Mouse (Mus musculus): ENCODE results near the gene Sirt6.

Gene Sirt6

DNA sequence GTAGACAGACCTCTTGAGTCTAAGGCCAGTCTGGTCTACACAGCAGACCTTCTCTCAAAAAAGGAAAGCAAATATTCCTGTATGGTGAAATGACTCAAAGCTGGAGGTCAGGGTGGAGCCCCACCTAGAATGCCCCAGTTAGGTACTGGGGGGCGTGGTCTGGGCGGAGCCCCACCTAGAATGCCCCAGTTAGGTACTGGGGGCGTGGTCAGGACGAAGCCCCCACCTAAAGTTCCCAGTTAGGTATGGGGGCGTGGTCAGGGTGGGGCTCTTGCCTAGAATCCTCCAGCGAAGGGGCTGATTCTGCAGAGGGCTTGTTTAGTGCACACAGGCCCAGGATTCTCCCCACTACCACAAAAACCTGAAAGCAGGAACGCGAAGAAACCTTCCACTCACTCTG lies 4.2 kb downstream of the Sirt6 start:
- DNase-seq, result no peak

DNA sequence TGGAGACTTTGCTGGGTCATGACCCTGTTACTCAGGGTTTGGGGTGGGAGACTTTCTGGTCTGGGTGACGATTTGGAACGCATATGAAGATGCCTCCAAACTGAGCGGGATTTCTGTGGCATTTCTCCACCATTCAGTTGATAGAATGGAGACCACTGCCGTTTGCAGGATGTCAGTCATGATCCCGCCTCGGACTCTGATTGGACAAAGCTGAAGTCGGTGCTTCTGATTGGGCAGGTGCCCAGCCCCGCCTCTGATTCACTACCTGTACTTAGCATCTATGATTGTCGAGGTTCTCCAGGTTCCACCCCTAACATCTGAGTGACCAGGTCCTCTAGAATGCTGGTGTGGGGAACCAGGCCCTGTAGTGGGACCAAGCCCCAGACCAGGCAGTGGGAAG lies 6.8 kb downstream of the Sirt6 start:
- no peak for DNase-seq

DNA sequence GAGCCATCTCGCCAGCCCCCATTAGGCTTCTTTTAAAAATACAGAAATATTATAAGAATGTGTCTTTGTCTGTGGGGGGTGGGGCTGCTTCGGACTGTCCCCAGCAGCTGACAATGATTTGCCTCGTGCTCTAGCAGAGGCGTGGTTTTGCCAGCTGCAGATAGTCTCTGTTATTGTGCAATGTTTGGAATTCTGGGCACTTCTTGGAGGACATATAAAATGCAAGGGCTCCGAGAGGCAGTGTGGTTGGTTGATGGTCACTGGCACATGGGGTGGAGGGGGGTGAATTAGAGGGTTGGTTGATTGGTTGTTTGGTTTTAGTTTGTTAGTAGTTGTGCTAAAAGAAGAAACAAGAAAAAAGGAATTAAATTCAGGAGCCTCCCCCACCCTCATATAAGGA lies 7.6 kb downstream of the Sirt6 start:
- no peak for DNase-seq

DNA sequence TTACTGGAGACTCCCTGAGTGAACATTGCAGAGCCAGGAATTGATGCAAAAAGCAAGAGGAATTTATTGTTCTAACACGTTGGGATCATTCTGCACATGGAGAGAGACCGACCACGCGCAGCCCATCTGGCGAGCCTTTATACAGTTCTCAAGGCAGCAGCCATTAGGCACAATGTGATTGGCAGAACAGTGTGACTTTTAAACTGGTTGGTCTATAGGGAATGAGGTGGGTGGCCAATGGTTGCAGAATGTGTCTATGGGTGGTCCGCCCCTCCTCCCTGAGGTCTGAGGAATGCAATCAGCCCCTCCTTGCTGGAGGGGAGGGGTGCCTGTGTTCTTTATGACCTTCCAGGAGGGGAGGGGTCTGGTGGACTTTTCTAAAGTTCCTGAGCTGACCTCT lies 12.1 kb downstream of the Sirt6 start:
- DNase-seq, result no peak

DNA sequence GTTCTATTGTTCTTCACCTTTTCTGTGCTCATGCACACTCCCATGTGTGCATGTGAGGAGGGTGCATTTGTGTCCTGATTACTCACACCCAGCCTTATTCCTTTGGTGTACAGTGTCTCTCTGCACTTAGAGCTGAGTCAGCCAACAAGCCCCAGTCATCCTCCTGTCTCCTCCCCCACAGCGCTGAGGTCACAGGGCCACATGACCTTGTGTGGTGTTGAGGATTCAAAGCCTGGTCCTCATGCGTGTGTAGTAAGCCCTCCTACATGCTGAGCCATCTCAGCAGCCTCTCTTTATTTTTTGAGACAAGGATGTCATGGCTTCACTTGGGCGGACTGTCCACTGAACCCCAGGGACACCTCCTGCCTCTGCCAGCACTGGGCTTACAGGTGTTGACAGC lies 14.8 kb downstream of the Sirt6 start:
- DNase-seq, result no peak

DNA sequence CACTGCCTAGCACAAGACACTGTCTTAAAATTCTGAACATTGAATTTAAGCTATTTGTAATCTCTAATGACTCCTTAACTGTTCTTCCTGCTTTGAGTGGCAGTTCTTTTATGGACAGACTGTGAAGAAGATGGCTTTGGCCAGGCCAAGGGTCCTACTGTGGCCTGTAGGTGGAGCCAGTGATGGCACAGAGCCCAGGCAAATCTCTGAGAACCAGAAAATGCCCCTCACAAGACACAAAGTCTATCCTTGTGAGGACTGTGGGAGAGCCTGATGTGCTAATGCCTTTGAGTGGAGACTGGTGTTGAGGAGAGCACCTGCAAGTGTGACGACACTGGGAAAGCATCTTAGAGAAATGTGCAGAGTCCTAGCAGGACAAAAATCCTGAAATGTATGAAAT lies 19.3 kb downstream of the Sirt6 start:
- DNase-seq, result no peak

DNA sequence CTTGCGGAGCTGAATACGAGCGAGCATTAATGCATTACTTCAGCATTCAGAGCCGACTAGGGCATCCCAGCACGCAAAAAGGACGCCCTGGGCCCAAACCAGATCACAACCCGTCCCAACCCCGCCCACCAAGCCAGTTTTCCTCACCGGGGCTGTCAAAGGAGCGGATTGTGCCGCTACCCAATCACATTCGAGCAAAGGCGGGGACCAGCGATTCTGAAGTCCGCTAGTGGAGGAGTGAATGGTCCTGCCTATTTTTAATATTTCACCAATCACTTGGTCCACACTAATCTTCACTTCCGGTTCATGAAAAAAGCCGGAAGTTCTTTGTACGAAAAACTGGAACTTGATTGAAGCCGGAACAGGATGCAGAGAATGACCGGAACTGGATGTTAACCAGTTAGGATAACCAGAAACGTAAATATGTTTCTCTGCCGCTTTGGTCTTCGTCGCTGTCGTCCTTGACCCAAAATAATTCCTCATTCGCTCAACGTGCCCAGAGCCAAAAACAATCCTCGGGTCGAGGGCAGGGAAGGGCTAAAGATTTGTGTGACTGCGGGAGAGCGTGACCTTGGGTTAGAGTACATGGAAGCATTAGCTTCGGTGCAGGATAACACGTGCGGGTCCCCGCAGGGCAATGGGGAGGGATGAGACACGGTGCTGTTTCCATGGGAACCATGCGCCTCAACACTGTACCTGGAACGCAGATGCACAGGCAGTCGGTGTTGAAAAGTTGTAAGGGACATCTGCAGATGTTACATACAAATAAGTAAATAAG lies 21.4 kb downstream of the Sirt6 start, which contains the start of gene BC025920:
Gene BC025920 (plus strand): TSS at position 297 of the 778 bp plus-strand sequence.
- DNase-seq, result peak; percentile 92

DNA sequence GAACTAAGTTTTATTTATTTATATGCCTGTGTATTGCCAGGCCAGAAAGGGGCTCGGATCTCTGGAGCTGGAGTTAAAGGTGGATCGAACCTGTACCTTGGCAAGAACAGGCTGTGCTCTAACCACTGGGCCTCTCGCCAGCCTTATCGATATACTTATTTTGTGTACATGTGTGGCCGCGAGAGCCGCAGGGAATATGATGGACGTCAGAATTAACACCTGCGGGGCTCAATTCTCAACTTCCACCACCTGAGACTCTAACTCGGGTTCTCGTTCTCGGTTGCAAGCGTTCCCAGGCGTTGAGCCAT lies 22.0 kb downstream of the Sirt6 start:
- no peak for DNase-seq

DNA sequence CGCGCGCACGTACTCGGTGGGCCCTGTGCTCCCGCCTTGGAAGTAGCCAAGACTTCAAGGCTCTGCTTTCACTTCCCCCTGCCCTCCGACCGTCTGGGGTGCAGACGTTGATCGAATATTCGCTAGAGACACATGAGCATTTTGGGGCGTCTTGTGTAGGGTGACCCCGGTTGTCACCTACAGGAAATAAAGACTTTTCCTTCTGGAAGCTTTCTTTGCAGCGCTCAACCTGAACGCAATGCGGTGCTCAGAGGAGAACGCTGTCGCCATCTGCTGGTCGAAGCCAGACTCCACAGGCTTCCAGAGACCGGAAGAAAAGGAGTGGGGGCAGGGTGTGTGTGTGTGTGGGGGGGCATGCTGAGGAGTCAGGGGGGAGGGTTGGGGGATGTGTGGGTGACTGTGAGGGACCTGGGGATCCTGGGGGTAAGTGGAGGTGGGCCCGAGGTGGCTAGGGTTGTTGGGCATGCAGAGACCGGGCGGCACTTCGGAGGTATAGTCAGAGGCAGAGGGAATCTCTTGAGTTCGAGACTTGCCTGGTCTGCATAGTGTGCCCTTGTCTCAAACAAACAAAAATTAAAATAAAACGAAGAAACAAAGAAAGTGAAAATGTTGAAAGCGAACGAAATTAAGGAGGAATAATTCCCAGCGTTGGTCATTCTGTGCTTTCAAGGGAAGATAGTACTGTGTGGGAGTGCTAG lies 22.5 kb downstream of the Sirt6 start:
- peak; percentile 86 for DNase-seq

DNA sequence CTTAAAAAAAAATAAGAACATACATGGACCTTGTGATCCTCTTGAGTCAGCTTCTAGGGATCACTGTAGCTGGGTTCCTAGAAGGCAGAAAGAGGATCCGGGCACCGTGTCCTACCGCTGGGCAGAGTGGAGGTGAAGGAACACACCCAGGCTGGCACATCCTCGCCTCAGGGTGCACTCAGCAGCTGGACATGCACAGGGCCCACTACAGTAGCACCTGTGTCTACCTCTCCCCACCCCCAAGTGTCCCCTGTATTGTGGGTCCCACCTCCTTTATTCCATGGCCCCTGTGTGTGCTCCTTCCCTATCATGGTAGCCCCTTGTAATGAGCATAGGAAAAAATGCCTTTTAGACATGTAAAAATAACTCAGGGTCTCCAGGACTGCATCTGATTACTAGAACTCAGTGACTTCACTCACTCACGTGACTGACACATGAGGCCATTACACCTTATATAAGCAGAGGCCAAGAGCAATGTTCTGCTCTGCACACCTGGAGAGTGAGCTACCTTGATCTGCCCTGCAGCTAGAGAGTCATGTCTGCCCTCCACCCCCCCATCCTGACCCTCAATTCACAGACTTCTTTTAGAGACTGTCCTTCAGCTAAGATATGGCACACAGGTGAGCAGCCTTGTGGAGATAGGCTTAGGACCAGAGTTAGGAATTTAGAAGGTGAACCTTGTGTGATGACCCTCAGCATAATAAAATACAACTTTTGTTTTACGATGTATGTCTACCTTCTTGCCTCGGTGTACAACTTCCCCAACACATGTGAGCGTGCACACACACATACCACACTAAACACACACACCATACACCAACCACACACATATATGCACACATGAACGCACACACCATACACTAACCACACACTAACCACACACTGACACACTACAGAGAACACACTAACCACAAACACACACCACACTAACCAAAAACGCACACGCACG lies 23.3 kb downstream of the Sirt6 start:
- no peak for DNase-seq

DNA sequence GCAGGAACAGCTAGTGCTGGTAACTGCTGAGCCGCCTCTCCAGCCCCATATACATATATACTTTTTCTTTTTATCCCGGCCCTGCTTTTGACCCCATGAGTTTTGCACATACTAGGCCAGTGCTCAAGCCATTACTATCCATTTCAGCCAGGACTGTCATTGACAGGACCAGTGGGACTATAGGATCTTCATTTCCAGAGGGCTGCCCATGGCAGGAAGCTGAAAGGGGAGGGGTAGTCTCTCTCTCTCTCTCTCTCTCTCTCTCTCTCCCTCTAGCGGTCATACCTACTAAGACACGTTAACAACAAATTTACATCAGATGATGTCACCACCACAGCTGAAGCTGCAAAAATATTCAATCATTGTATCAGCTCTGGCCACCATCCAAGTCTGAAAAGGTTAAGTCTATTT lies 24.9 kb downstream of the Sirt6 start:
- DNase-seq, result no peak

DNA sequence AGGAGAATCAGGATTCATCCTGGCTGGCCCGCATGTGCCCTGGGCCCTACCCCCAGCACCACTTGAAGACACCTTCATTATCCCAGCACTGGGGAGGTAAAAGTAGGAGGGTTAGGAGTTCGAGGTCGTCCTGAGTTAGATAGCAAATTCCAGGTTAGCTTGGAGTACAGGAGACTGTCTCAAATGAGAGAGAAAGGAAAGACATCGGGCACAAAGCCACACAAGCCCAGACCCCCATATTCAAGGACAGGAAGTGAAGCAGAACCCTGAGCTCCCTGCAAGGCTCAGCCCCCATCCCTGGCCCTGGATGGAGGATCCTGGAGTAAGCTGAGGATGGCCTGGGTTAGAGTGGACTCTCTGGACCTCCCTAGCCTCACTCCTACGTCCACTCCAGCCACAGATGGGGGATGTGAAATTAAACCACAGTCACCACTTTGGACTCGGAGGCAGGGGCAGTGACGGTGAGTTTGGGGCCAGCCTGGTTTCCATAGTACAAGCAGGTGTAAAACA lies 26.1 kb downstream of the Sirt6 start:
- no peak for DNase-seq

DNA sequence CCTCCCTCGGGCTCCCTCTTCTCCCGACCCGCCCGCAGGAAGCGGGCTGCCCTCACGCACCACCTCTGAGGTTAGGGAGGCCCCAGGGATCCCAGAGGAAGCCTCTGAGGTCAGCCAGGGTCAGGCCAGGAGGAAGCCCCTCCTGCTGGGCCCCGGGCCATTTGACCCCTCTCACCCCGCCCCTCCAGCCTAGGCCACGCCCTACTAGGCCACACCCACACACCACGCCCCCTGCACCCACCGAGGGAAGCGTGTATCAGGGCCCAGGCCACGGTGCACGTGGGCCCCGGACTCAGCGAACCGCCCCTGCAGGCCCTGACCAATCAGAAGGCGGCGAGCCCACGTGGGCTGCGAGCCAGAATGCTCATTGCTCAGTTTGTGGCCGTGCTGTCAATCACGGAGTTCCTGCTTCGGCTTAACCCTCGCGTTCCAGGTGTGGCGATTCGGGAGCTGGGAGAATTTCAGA lies 26.8 kb downstream of the Sirt6 start, which contains the start of gene Tle6:
Gene Tle6 (minus strand): TSS at position 336 of the 466 bp plus-strand sequence.
- DNase-seq, result peak; percentile 94

DNA sequence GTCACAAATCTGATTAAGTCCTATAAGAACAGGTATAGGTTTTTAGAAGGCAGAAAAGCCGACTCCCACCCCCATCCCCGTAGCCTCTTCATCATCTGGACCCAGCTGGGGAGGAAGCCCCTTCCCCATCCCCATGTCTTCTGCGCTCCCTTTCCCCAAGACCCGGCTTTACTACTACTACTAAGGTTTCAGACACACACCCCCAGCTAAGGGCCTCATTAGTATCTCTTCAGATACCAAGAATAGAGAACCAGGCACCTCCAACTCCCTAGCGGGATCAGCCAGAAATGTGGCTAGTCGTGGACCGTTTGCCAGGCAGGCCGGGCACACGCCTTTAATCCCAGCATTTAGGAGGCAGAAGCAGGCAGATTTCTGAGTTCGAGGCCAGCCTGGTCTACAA lies 27.5 kb downstream of the Sirt6 start:
- DNase-seq, result no peak

DNA sequence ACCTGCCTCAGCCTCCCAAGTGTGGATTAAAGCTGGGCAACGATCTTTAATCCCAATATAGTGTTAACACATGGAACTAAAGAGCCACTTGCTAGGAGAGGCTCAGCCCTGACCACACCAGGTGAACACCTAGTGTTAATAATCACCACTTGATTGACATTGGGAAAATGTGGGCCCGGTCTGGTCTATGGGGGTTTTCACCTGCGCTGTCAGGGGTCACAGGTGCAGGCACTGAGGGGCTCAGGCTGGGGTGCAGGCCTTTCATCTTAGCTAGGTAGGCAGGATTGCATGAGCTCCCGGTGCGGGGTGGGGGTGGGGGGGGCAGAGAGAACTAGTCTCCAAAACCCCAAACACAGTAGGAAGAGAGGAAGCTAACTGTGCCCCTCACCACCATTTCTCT lies 28.0 kb downstream of the Sirt6 start:
- DNase-seq, result no peak

DNA sequence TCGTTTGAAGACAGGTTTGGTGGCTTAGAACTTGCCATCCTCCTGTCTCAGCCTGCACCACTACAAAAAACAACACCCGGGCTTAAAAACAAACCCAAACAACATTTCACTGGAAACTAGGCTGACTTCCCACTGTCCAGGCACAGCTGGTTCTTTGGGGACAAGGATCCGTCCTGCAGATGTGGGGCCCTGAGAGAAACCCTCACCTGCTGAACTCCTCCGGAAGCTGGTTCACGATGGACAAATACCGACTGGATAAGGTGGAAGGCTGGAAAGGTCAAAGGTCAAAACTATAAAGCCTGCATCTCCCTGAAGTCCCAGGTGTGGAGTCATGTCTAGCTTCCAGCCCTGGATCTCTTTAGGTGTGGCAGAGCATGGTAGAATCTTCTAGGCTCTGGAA lies 28.7 kb downstream of the Sirt6 start:
- DNase-seq, result no peak

DNA sequence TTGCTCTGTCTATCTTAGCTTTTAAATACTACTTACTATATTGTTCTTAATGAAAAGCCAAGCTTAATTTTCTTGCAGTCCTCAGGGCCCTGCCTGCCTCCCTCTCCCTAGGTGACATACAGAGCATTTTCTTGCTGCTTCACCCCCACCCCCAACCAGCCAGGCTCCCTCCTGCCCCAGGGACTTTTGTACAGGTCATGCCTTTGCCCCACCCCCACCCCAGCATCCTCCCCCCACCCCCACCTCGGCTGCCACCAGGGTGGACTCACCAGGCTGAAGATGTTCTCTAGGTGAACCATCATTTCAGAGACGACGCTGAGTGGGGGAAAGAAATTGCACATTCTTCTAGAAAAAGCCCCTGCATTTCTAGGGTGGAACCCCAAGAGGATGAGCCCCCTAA lies 29.3 kb downstream of the Sirt6 start:
- no peak for DNase-seq

DNA sequence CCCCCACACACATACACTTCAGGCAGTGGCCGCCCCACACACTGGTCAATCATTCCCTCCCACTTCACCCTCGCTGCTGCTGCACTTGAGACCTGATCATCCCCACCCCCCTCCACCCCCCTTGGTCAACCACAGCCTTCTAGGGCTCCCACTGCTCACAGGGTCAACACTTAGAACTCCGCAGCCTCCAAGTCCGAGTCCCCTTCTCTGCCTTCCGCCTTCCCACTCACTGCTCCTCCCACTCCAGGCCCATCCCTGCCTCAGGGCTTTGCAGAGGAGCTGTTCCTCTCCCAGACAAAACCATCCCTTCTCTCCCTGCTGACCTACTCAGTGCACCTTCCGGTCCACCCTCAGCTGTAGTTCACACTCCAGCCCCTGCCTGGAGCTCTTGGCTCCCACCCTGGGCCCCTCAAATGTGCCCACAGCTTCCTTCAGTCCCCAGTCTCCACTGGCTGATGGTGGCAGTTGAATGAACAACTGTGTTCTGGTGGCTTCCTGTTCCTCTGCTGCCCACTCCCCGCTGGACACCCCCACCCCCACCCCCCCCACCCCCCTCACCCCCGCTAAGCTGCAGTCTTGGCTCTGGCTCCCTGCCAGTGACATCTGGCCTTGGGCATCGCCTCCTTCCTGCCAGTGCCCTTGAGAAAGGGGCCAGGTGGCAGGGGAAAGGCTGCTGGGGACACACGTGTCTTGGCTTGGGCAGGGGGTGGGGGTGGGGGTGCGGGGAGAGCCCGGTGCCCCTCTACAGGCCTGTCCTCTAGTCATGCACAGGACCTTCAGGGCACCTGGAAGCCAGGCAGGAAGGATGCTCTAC lies 30.3 kb downstream of the Sirt6 start:
- DNase-seq, result no peak

DNA sequence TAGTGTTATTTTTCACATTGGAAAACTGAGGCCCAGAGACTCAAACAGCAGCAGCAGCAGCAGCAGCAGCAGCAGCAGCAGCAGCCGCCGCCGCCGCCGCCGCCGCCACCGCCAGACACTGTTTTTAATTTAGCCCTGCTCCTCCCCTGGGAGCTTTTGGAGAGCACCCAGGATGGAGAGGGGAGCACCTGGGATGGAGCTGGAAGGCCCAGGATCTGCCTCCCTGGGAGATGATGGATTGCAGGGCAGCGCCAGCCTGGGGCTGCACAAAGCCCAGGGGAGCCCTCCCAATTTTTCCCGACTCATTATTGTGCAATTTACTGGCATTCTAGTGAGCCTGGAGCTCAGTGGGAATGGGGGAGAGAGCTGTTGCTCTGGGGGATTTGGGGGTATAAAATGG lies 31.0 kb downstream of the Sirt6 start:
- no peak for DNase-seq

DNA sequence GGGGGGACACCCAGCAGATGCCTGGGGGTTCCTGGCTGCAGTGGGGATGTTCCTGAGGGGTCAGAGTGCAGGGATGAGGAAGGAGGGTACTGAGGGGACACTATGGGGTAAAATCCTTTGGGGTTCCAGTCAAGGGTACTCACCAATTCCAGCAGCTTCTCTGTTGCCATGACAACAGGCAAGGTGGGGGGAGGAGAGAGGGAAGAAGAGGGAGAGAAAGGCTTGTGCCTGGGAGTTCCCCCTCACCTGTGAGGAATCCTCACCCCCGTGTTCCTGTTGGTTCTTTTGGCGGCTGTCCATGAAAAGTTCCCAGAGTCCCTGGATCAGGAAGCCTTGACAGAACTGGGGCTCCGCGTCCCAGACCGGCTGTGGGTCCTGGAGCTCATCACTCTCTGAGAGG lies 32.0 kb downstream of the Sirt6 start:
- peak; percentile 22 for DNase-seq

DNA sequence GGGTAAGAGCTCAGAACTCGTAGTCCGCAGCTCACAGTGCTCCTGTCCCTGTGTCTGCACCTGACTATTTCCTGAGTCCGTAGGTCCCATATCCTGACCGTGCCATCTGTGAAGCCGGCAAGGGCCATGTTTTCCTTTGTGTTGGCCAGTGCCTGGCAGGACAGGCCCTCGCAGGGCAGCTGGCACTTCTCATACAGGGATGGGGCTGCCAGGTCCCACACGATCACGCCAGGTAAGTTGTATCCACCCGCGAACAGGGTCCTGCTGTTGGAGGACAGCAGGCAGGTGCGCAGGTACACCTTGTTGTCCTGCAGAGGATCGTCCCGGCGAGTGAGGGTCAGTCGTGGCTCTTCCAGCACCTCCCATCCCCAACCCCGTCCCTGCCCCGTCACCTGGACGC lies 33.7 kb downstream of the Sirt6 start:
- DNase-seq, result peak; percentile 62

DNA sequence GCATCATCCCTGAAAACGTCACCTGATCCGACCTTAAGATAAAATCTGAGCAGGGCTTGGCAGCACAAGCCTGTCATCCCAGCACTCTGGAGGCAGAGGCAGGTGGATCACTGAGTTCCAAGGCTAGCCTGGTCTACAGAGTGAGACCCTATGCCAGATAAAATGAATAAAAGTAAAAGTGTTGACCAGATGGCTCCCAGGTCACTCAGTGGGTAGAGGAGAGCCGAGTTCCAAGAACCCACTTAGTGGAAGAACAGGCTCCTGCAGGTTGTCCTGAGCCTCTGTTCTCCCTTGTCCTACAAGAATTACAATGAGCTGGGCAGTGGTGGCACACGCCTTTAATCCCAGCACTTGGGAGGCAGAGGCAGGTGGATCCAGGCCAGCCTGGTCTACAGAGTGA lies 34.4 kb downstream of the Sirt6 start:
- DNase-seq, result peak; percentile 17

Data from cerebellum, adult 11 months (tissue).